Mouse (Mus musculus) heart, adult 2 months (tissue): Measurements from ENCODE around the gene Nfe2l3. TPM values are rescaled to one million over a fixed set of nuclear protein-coding genes. Genes with fewer than 3 reads are reported as not detected.

Source experiments
- DNase-seq, 2 experiments: peaks; one replicate each; pipeline ENCODE4 v3.0.0; 2021
- H3K27ac ChIP-seq: fragments of 200-600 bp; 2 replicates; pipeline ENCODE4 v1.8.1; 2022
- H3K27me3 ChIP-seq: fragments of 200-500 bp; 2 replicates; pipeline ENCODE4 v1.6.1; 2012; ENCODE audit warnings: mild to moderate bottlenecking, low read length, inconsistent platforms, mixed read lengths; ENCODE audit not compliant: control insufficient read depth, insufficient read depth
- H3K36me3 ChIP-seq: fragments of 200-500 bp; 2 replicates; pipeline ENCODE4 v1.6.1; 2012; ENCODE audit warnings: low read length, inconsistent platforms; ENCODE audit not compliant: control insufficient read depth, insufficient read depth
- H3K4me1 ChIP-seq: fragments of 200-500 bp; 2 replicates; pipeline ENCODE4 v1.6.1; 2011; ENCODE audit warnings: low read length; ENCODE audit not compliant: control insufficient read depth, insufficient read depth
- H3K4me3 ChIP-seq: fragments of 200-600 bp; 2 replicates; pipeline ENCODE4 v1.8.1; 2022
- H3K79me2 ChIP-seq: fragments of 200-500 bp; replicated peaks from 2 replicates; pipeline ENCODE4 v1.6.1; 2012; ENCODE audit warnings: mild to moderate bottlenecking, inconsistent platforms, low read length, moderate library complexity, mixed read lengths; ENCODE audit not compliant: control insufficient read depth, insufficient read depth
- H3K9ac ChIP-seq: fragments of 200-500 bp; 2 replicates; pipeline ENCODE4 v1.6.1; 2012; ENCODE audit warnings: low read depth, mild to moderate bottlenecking, control low read depth, inconsistent platforms, low read length, mixed read lengths
- CTCF ChIP-seq: fragments of 200-600 bp; IDR thresholded peaks from 2 replicates; pipeline ENCODE4 v1.8.1; 2022; ENCODE audit warnings: antibody characterized with exemption, mild to moderate bottlenecking, moderate library complexity
- EP300 ChIP-seq: fragments of 200-500 bp; IDR thresholded peaks from 2 replicates; pipeline ENCODE4 v1.6.1; 2011; ENCODE audit warnings: low read depth, low read length, control low read depth; ENCODE audit not compliant: insufficient read depth
- POLR2A ChIP-seq: fragments of 200-500 bp; IDR thresholded peaks from 2 replicates; pipeline ENCODE4 v1.6.1; 2011; ENCODE audit warnings: mild to moderate bottlenecking, low read depth, low read length, control low read depth; ENCODE audit not compliant: insufficient read depth
- WGBS: fragments of 180-500 bp; shearing (Covaris S2); methylation state at CpG from one replicate; pipeline ENCODE4 v1.1.7; 2018; 5-methylcytosine and 5-hydroxymethylcytosine counted together
- intact Hi-C: fragments of 180-260 bp; cut with DNase I; formaldehyde crosslinking; loops from one replicate; pipeline ENCODE4 v1.15.1; 2025
- polyA plus RNA-seq: library from polyadenylated mRNA; depleted of rRNA; stranded (reverse); fragments of >200 nt; gene quantifications from 2 replicates; pipeline ENCODE4 v1.2.3, GENCODE M21; 2012
- total RNA-seq, 2 experiments: library from RNA; stranded (reverse); gene quantifications; 2 replicates each; pipeline ENCODE4 v1.2.3; 2021

Gene Nfe2l3
- total and polyA plus RNA-seq, 3 experiments = 0.16 to 0.20 (median 0.18) TPM

DNA sequence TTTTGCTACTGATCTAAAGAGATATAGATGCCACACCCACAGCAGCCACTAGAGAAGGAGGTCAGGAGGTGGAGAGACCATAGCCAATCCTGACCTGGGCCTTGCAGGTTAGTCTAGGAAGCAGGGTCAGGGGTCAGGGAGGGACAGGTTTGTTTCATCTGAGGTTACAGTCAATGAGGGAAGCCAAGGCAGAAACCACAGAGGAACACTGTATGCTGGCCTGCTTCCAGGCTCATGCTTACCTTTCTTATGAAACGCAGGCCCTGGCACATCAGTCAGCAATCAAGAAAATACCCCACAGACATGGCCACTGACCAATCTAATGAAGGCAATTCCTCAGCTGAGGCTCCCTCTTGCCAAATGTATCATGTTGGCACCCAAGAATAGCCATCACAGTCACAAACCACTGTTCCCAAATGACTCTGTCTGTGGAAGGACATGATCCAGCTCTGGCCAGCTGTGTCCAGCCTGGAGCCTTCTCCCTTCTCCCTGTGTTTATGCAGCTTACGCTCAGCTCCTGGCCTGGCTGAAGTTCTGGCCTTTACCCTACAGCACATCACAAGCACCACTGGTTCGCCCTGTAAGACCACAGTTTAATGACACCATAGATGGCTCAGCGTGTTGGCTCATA, 15.0 kb upstream of the Nfe2l3 start:
- no peaks in the 10 kb centered on the region for H3K36me3 ChIP-seq
- intact Hi-C loops = no loop called here
- no peak overlapping the region for H3K27ac ChIP-seq
- H3K79me2 ChIP-seq = no peaks in the 10 kb centered on the region
- H3K4me3 ChIP-seq = no peak overlapping the region
- H3K4me1 ChIP-seq = 0 out of 2 replicates have a peak, but pooled peaks cover 1% of the 10 kb centered on the region
- 84% methylated on average over 4 of the region's 4 CpGs for WGBS
- H3K9ac ChIP-seq = no peak overlapping the region
- no peaks in the 10 kb centered on the region for H3K27me3 ChIP-seq
- DNase-seq = no peak
- TF ChIP-seq POLR2A (no peak), EP300 (no peak), CTCF (no peak)

DNA sequence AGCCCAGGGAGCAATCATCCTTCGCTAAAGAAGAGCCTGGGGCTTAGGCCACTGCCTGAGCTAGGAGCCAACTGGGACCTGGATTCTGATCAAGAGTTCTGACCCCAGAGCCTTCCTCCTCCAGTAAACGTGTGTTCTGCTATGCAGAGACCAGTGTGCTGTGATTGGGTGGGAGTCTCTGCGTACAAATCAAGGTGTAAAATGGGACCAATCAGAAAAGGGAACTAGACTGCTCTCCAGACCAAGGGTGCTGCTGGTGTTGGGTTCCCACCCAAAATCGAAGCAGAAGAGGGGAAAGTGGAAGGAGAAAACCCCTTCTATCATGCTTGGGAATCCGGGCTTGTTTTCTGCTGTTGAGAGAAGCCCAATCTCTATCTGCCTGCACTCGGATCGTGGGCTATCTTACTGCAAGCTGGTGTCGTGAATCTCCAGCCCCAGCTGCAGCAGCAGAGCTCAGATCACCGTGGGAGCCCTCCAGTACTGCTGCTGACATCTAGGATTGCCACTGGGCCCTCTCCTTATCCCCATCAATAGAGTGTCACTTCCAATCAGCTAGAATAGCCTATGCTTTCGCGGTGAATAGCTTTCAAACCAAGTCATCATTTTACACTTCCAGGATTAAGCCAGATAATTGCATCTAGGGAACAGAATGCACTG, 8.9 kb upstream of the Nfe2l3 start:
- TF ChIP-seq CTCF = no peak
- no peak for TF ChIP-seq POLR2A
- no peak for TF ChIP-seq EP300
- WGBS = 52% methylated on average over 11 of the region's 11 CpGs
- H3K9ac ChIP-seq = no peak overlapping the region

GRCm38 (mm10) chr6:51424537-51424936, 7.9 kb upstream of the Nfe2l3 start:
- 72% methylated on average over 2 of the region's 2 CpGs for WGBS
- H3K4me1 ChIP-seq = no peaks in the 10 kb centered on the region

More for the DNA sequence above, 8.9 kb upstream of the Nfe2l3 start:
- DNase-seq = no peak
- no peaks in the 10 kb centered on the region for H3K79me2 ChIP-seq
- intact Hi-C loops = no loop called here
- no peak overlapping the region for H3K27ac ChIP-seq
- H3K4me3 ChIP-seq = no peak overlapping the region
- no peaks in the 10 kb centered on the region for H3K36me3 ChIP-seq
- no peaks in the 10 kb centered on the region for H3K27me3 ChIP-seq
- no peaks in the 10 kb centered on the region for H3K4me1 ChIP-seq

GRCm38 (mm10) chr6:51434270-51434669, 1.8 kb downstream of the Nfe2l3 start:
- TF ChIP-seq POLR2A (no peak), CTCF (no peak)
- H3K27ac ChIP-seq = no peak overlapping the region
- WGBS = 50% methylated on average over 7 of the region's 7 CpGs
- no peak for DNase-seq
- H3K9ac ChIP-seq = no peak overlapping the region
- no peak overlapping the region for H3K4me3 ChIP-seq
- H3K79me2 ChIP-seq = no peaks in the 10 kb centered on the region
- H3K36me3 ChIP-seq = no peaks in the 10 kb centered on the region
- H3K4me1 ChIP-seq = 0 out of 2 replicates have a peak, but pooled peaks cover 3% of the 10 kb centered on the region
- H3K27me3 ChIP-seq = peaks cover 6% of the 10 kb centered on the region
- intact Hi-C loops = no loop called here

More at GRCm38 (mm10) chr6:51424537-51424936, 7.9 kb upstream of the Nfe2l3 start:
- Histone ChIP-seq H3K9ac (no peak overlapping the region), H3K79me2 (no peaks in the 10 kb centered on the region), H3K27me3 (no peaks in the 10 kb centered on the region), H3K4me3 (no peak overlapping the region), H3K27ac (no peak overlapping the region), H3K36me3 (no peaks in the 10 kb centered on the region)
- intact Hi-C loops = no loop called here
- no peak for TF ChIP-seq CTCF
- no peak for TF ChIP-seq EP300
- no peak for TF ChIP-seq POLR2A
- DNase-seq = no peak

- 33% methylated on average over 4 of the region's 4 CpGs for WGBS
- no peak overlapping the region for H3K9ac ChIP-seq
- no peak overlapping the region for H3K27ac ChIP-seq
- intact Hi-C loops = no loop called here
- H3K4me3 ChIP-seq = no peak overlapping the region
- no peak for DNase-seq
- no peaks in the 10 kb centered on the region for H3K36me3 ChIP-seq
- peaks cover 5% of the 10 kb centered on the region for H3K27me3 ChIP-seq
- no peaks in the 10 kb centered on the region for H3K79me2 ChIP-seq
- TF ChIP-seq CTCF (no peak), EP300 (no peak), POLR2A (no peak)
- H3K4me1 ChIP-seq = 0 out of 2 replicates have a peak, but pooled peaks cover 3% of the 10 kb centered on the region
These were observed 5.2 kb downstream of the Nfe2l3 start for GRCm38 (mm10) chr6:51437665-51438064.

GRCm38 (mm10) chr6:51438826-51439330, 6.4 kb downstream of the Nfe2l3 start:
- Histone ChIP-seq H3K79me2 (no peaks in the 10 kb centered on the region), H3K4me1 (0 out of 2 replicates have a peak, but pooled peaks cover 3% of the 10 kb centered on the region), H3K4me3 (no peak overlapping the region), H3K9ac (no peak overlapping the region), H3K27me3 (no peaks in the 10 kb centered on the region), H3K27ac (no peak overlapping the region), H3K36me3 (no peaks in the 10 kb centered on the region)
- peak in 1 of 2 experiments; percentile 20 for DNase-seq
- intact Hi-C loops = no loop called here
- TF ChIP-seq POLR2A (no peak), CTCF (no peak), EP300 (no peak)
- 56% methylated on average over 9 of the region's 9 CpGs for WGBS
